Mouse (Mus musculus) megakaryocyte, embryonic 14.5 days (primary cell): ENCODE measurements around the gene Retnlb.

ENCODE experiments used
- FLI1 ChIP-seq: IDR thresholded peaks from 2 replicates; pipeline ENCODE4 v1.6.1; 2012; ENCODE audit warnings: low read length, inconsistent platforms, mixed read lengths
- GATA1 ChIP-seq: IDR thresholded peaks from 3 replicates; pipeline ENCODE4 v1.6.1; 2012; ENCODE audit warnings: mixed read lengths, low read length, inconsistent platforms, borderline replicate concordance

DNA sequence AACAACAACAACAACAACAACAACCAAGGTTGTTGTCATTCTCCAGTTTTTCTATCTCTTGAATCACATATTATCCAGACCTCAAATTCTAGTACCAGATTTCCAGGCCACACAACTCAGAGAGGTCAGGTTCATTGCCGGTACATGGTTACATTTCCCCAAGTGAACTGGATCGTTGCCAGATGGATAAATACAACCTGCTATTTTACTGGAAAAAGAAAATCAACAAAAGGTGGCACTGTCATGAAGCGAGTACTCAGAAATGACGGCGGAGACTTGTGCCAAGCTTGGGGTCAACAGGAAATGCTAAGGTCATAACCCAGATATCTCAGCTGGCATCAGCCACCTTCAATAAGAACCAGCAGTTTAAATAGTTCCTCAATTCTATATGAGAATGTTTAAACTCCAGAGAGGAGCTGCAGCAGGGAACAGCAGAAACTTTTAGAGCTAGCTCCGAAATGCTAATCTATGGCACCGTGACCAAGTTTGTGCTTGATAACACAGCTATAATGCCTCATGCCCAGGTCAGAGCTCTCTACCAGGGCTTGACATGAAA lies 4.7 kb upstream of the Retnlb start:
- TF ChIP-seq GATA1: no peak
- TF ChIP-seq FLI1: no peak
